In the genomic region with DNA sequence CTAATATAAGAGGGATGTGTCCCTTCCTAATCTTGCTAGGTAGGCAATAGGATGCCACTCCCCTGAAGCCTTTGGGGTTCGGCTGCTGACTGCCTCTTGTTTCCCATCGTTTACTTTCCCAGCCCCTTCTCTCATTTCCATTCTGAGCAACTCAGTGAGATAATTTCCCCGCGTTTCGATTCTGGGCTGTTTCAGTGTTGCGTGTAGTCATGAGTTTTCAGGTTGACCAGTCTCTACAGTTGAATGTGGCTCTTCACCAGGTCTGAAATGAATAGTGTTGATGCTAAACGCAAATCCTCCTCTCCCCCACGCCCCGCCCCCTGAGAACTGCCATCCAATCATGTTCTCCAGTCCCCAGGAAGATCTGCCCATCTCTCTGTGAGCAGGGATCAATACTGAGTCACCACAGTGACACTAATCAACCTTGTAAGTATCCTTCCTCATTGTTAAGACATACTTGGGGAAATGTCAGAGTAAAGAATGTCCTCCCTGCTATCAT, we compare ENCODE assay signal across 13 mouse cellular contexts.
"Had no signal": no experiment of that assay in that cellular context is flagged by ENCODE, and none has a peak within 500 bp of the region (broad histone marks: within the 10 kb centered on the region; RNA-seq: fewer than 3 reads in every experiment).

No protein-coding gene starts in this region.

- H3K4me2 ChIP-seq: kidney, embryonic 15.5 days; limb, embryonic 12.5 days; neural tube, embryonic 15.5 days had no signal

- H3K9ac ChIP-seq: kidney, embryonic 15.5 days; limb, embryonic 12.5 days; liver, embryonic 14.5 days; neural tube, embryonic 15.5 days had no signal

- H3K27me3 ChIP-seq: kidney, embryonic 15.5 days; limb, embryonic 12.5 days; neural tube, embryonic 15.5 days had no signal

- H3K9me3 ChIP-seq: kidney, embryonic 15.5 days; limb, embryonic 12.5 days; midbrain, embryonic 10.5 days; neural tube, embryonic 15.5 days had no signal

- H3K27ac ChIP-seq: liver, embryonic 14.5 days; midbrain, embryonic 10.5 days; neural tube, embryonic 15.5 days had no signal

- H3K4me1 ChIP-seq: limb, embryonic 12.5 days had no signal

- DNase-seq: kidney, adult 2 months; kidney, postnatal 14 days; lung, adult 18-20 months; lung, postnatal 36 days; midbrain, embryonic 14.5 days; spleen, adult 18-20 months; thymus, postnatal 36 days had no signal

- H3K4me3 ChIP-seq: kidney, embryonic 15.5 days; limb, embryonic 12.5 days; midbrain, embryonic 10.5 days; myocyte; neural tube, embryonic 15.5 days had no signal

- H3K36me3 ChIP-seq: kidney, embryonic 15.5 days; limb, embryonic 12.5 days; midbrain, embryonic 10.5 days; neural tube, embryonic 15.5 days had no signal
